Mouse (Mus musculus) bone marrow, adult 2 months (tissue): Measurements from ENCODE around the gene Rassf8.

Source experiments
- CTCF ChIP-seq: fragments of 200-500 bp; IDR thresholded peaks from 2 replicates; pipeline ENCODE4 v1.5.1; 2011; ENCODE audit warnings: low read length, control low read depth; ENCODE audit not compliant: control insufficient read depth, insufficient read depth
- POLR2A ChIP-seq: fragments of 200-500 bp; IDR thresholded peaks from 2 replicates; pipeline ENCODE4 v1.6.1; 2011; ENCODE audit warnings: low read depth, mild to moderate bottlenecking, control low read depth, low read length, borderline replicate concordance; ENCODE audit not compliant: control insufficient read depth

DNA sequence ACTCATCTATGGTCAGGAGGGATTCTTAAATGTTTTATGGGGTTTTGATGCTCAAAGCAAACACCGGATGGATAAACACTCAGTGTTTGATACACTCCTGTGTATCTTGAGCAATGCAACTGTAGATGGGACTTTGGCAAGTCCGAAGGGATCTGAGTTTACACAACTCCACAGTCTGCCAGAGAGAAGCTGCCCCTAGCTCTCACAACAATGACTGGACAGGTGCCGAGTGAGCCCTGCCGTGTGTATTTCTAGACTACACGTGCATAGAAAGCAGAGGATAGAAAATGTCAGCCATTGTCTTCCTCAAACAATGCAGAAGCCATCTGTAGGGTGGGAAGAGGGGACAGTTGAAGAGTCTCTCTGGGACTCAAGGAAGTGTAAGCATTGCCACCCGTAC lies 42.9 kb upstream of the Rassf8 start:
- TF ChIP-seq CTCF = no peak
- TF ChIP-seq POLR2A = no peak
